Mouse (Mus musculus) forebrain, embryonic 14.5 days (tissue): ENCODE measurements around the gene Kdm5b. TPM values are rescaled to one million over a fixed set of nuclear protein-coding genes. Genes with fewer than 3 reads are reported as not detected.

Experiments used
- ATAC-seq: fragments of 200-750 bp; cut with Nextera tagmentation; 2 replicates; pipeline ENCODE4 v1.8.0; 2017; ENCODE audit warnings: mild to moderate bottlenecking, moderate library complexity
- DNase-seq: peaks from one replicate; pipeline ENCODE4 v3.0.0-alpha.2; 2015; ENCODE audit warnings: low spot score
- H3K27ac ChIP-seq: fragments of 300-500 bp; sonication (generic); 2 replicates; pipeline ENCODE4 v1.5.1; 2014; ENCODE audit warnings: low read depth, mild to moderate bottlenecking, control low read depth, low read length, moderate library complexity
- H3K27me3 ChIP-seq: fragments of 300-500 bp; sonication (generic); replicated peaks from 2 replicates; pipeline ENCODE4 v1.6.1; 2014; ENCODE audit warnings: low read length, control low read depth, mixed read lengths; ENCODE audit not compliant: control insufficient read depth, insufficient read depth
- H3K36me3 ChIP-seq: fragments of 300-500 bp; sonication (generic); 2 replicates; pipeline ENCODE4 v1.6.1; 2014; ENCODE audit warnings: low read length, control low read depth; ENCODE audit not compliant: control insufficient read depth, insufficient read depth
- H3K4me1 ChIP-seq: fragments of 300-500 bp; sonication (generic); 2 replicates; pipeline ENCODE4 v1.6.1; 2014; ENCODE audit warnings: antibody characterized with exemption, low read length, control low read depth; ENCODE audit not compliant: control insufficient read depth, insufficient read depth
- H3K4me2 ChIP-seq: fragments of 300-500 bp; sonication (generic); 2 replicates; pipeline ENCODE4 v1.6.1; 2014; ENCODE audit warnings: mild to moderate bottlenecking, control low read depth, low read length
- H3K4me3 ChIP-seq: fragments of 300-500 bp; sonication (generic); 2 replicates; pipeline ENCODE4 v1.5.1; 2014; ENCODE audit warnings: low read depth, low read length, control low read depth
- H3K9ac ChIP-seq: fragments of 300-500 bp; sonication (generic); 2 replicates; pipeline ENCODE4 v1.6.1; 2014; ENCODE audit warnings: mild to moderate bottlenecking, low read length, control low read depth, moderate library complexity
- H3K9me3 ChIP-seq: fragments of 300-500 bp; sonication (generic); replicated peaks from 2 replicates; pipeline ENCODE4 v1.6.1; 2016; ENCODE audit warnings: low read length, control low read depth, mixed read lengths; ENCODE audit not compliant: control insufficient read depth
- WGBS: fragments of 180-500 bp; shearing (Covaris S2); extraction: QIAGEN DNeasy Blood & Tissue Kit; methylation state at CpG from one replicate; pipeline ENCODE4 v1.1.7; 2014; 5-methylcytosine and 5-hydroxymethylcytosine counted together
- polyA plus RNA-seq: library from polyadenylated mRNA; unstranded; fragments of >200 nt; fragmentation: Nextera tagmentation; extraction: Ambion mirVana; gene quantifications from 2 replicates; pipeline ENCODE4 v1.2.1, GENCODE M21; 2014

Kdm5b gene
- polyA plus RNA-seq, 1 experiment from 2014 or later = 75.3 TPM

DNA sequence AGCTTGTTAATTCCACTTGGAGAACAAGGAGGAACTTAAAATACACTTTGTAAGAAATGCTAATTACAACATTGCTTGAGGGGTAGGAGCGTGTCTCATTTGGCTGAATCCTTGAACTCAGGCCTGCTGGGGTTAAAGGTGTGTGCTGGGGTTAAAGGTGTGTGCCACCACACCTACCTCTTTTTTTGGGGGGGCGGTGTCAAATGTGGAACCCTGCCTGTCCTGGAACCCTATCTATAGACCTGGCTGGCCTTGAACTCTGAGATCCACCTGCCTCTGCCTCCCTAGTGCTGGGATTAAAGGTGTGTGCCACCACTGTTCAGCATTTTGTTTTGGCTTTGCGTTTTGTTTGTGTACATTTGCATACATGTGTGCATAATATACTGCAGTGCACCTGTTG lies 3.8 kb downstream of the Kdm5b start:
- no peak overlapping the region for H3K4me3 ChIP-seq
- H3K9me3 ChIP-seq = no peaks in the 10 kb centered on the region
- WGBS = 81% methylated on average over 3 of the region's 3 CpGs
- DNase-seq (no peak), ATAC-seq (no peak)
- no peaks in the 10 kb centered on the region for H3K36me3 ChIP-seq
- no peaks in the 10 kb centered on the region for H3K27me3 ChIP-seq
- H3K9ac ChIP-seq = no peak overlapping the region
- peaks cover 12% of the 10 kb centered on the region for H3K4me1 ChIP-seq
- H3K27ac ChIP-seq = no peak overlapping the region
- no peak overlapping the region for H3K4me2 ChIP-seq

DNA sequence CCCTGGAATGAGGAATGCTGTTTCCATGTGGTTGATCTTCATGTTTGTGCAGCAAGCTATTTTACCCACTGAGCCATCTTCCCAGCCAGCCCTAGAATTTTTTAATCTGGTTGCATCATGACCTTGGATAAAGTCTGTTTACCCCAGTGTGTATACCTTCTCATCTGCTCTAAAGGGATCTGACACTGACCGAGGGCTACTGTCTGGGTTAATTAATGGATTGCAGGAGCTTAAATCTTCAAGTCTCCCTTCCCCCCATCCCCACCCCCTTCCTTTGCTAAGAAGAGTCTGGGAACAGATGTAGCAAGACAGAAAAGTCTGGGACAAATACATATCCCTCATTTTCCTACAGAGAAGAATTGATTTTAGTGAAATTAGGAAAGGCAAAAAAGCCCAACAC lies 7.5 kb downstream of the Kdm5b start:
- DNase-seq = no peak
- Histone ChIP-seq H3K36me3 (no peaks in the 10 kb centered on the region), H3K9me3 (no peaks in the 10 kb centered on the region), H3K9ac (no peak overlapping the region), H3K27me3 (no peaks in the 10 kb centered on the region), H3K4me3 (no peak overlapping the region), H3K4me2 (no peak overlapping the region), H3K4me1 (peaks cover 4% of the 10 kb centered on the region), H3K27ac (no peak overlapping the region)
- ATAC-seq = no peak
- WGBS = 39% methylated on average over 1 of the region's 1 CpGs

DNA sequence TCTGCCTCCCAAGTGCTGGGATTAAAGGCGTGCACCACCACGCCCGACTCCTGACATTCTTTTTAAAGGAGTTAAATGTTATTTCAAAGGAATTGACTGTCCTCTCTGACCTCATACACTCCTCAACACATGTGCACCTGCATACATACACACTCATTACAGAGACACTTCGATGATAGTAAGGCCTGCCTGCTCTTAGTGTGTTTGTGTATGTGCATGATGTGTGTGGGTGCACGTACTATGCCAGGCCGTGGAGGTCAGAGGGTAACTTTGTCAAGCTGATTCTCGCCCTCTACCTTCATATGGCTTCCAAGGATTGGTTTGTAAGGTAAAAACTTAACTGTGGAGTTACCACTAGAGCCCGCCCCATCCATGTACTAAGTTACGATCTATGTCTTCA lies 10.2 kb downstream of the Kdm5b start:
- Histone ChIP-seq H3K4me2 (no peak overlapping the region), H3K27ac (no peak overlapping the region), H3K27me3 (no peaks in the 10 kb centered on the region), H3K36me3 (no peaks in the 10 kb centered on the region), H3K4me1 (no peaks in the 10 kb centered on the region; the same call in 1 of the 2 replicates), H3K9me3 (no peaks in the 10 kb centered on the region), H3K9ac (no peak overlapping the region), H3K4me3 (no peak overlapping the region)
- DNase-seq = no peak
- 96% methylated on average over 9 of the region's 9 CpGs for WGBS
- no peak for ATAC-seq

DNA sequence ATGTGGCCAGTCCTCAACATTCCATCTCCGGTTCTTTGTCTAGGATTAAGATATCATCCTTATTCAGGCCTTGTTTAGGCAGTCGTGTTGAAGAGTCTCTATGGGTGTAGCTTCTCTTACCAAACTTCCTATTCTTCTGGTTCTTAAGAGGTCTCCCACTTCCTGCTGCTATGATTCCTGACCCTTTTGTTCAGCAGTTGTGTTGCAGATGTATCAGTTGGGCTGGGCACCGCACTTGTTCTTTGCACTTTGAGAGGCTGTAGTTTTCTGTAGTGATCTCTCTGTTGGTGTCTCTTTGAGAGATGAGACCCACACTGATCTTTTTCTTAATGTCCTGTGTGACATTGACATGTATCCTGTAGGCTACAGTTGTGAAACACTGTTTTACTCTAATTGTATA lies 10.7 kb downstream of the Kdm5b start:
- ATAC-seq (no peak), DNase-seq (no peak)
- H3K27me3 ChIP-seq = no peaks in the 10 kb centered on the region
- no peak overlapping the region for H3K4me3 ChIP-seq
- H3K9ac ChIP-seq = no peak overlapping the region
- H3K4me2 ChIP-seq = no peak overlapping the region
- 70% methylated on average over 3 of the region's 3 CpGs for WGBS
- no peaks in the 10 kb centered on the region for H3K9me3 ChIP-seq
- H3K27ac ChIP-seq = no peak overlapping the region
- no peaks in the 10 kb centered on the region; the same call in 1 of the 2 replicates for H3K4me1 ChIP-seq
- H3K36me3 ChIP-seq = no peaks in the 10 kb centered on the region

DNA sequence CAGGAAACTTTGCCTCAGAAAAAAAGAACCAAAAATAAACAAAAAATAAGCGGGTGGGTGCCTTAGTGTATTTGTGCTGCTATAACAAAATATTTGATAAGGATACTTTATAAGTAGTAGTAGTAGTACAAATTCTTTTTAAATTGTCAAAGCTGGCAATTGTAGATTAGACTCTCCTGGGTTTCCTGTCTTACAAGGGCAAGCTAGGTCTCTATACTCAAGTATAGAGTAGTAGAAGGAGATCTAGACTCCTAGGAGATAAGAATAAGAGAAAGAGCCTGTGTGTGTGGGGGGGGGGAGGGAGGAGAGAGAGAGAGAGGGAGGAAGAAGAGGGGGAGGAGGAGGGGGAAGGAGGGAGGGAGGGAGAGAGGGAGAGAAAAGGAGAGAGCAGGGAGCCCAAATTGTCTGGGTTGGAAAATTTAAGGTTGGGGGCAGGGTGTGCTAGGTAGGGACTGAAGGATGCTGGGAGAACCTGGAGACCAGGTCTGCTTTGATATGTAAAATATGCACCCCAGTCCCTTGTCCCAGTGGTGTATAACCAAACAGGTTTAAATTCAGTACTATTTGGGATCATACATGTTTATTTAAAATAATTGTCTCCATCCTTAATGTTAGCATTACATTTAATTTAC lies 13.4 kb downstream of the Kdm5b start:
- Histone ChIP-seq H3K27ac (no peak overlapping the region), H3K9ac (no peak overlapping the region), H3K27me3 (no peaks in the 10 kb centered on the region), H3K4me1 (no peaks in the 10 kb centered on the region), H3K4me3 (no peak overlapping the region), H3K36me3 (no peaks in the 10 kb centered on the region), H3K4me2 (no peak overlapping the region), H3K9me3 (no peaks in the 10 kb centered on the region)
- DNase-seq (no peak), ATAC-seq (no peak)
- 80% methylated on average over 1 of the region's 1 CpGs for WGBS

DNA sequence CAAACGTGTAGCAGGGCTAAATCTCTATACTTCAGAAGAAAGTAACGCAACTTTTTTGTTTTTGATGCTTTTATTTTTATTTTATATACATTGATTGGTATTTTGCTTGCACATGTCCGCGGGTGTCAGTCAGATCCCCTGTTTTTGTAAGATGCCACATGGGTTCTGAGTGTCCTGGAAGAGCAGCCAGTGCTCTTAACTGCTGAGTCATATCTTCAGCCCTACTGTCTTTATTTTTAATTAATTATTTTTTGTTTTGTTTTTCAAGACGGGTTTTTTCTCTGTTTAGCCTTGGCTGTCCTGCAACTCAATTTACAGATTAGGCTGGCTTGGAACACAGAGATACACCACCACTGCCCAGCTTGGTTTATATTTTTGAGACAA lies 14.0 kb downstream of the Kdm5b start:
- no peak for ATAC-seq
- no peak overlapping the region for H3K4me3 ChIP-seq

DNA sequence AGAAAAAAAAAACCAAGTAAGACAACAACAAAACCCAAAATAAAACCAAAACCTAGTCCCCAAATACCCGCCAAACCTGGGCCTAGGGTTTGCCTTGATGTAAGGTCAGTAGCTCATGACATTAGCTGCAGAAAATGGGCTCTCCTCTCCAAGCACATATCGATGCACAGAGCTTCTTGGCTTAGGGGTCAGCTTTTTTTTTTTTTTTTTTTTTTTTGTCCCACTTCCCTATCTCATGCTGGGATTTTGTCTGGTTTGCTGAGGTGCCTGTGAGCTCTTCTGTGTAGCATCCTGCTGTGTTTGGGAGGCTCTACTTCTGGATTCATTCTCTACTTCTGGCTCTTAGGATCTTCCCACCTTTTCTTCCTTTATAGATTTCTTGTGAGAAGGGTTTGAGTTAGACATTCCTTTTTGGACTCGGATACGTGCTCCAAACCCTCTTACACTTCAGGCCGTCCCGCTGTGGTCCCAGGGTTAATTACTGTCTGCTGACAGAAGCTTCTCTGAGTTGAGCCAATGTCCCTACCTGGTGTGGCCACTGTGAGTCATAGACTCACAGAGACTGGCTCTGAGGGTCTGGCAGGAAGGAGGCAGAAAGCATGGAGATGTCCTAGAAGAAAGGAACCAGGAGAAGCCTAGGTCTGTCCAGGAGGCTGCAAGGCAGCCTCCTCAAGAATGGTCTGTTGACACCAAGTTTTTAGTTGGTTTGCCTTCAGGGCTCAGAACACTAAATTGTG lies 17.6 kb downstream of the Kdm5b start:
- H3K4me2 ChIP-seq = no peak overlapping the region
- H3K9ac ChIP-seq = no peak overlapping the region
- ATAC-seq = no peak
- no peak for DNase-seq
- 80% methylated on average over 6 of the region's 6 CpGs for WGBS
- H3K9me3 ChIP-seq = no peaks in the 10 kb centered on the region
- H3K27ac ChIP-seq = no peak overlapping the region
- H3K27me3 ChIP-seq = no peaks in the 10 kb centered on the region
- no peaks in the 10 kb centered on the region for H3K4me1 ChIP-seq
- no peaks in the 10 kb centered on the region for H3K36me3 ChIP-seq
- no peak overlapping the region for H3K4me3 ChIP-seq

More for the DNA sequence above, 14.0 kb downstream of the Kdm5b start:
- H3K9ac ChIP-seq = no peak overlapping the region
- no peak overlapping the region for H3K4me2 ChIP-seq
- H3K27ac ChIP-seq = no peak overlapping the region
- no peaks in the 10 kb centered on the region for H3K36me3 ChIP-seq
- DNase-seq = no peak
- no peaks in the 10 kb centered on the region for H3K4me1 ChIP-seq
- WGBS = 73% methylated on average over 5 of the region's 5 CpGs
- H3K27me3 ChIP-seq = no peaks in the 10 kb centered on the region
- no peaks in the 10 kb centered on the region for H3K9me3 ChIP-seq

DNA sequence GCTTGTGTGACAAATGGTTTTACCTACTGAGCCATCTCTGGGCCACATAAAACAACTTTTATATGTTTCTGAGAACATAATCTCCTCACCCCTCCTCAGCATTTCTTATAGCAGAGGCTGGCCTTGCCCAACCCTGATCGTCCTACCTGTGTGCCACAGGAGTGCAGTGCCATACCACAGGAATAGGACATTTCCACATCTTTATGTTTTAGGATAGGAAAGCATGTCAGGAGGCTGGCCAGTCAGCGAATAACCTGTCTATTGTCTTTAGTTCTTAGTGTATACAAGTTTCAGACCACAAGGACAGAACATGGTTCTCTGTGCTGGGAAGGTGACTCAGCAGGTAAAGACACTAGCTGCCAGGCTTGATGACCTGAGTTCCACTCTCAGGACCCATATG lies 20.8 kb downstream of the Kdm5b start:
- Histone ChIP-seq H3K9me3 (no peaks in the 10 kb centered on the region), H3K4me2 (no peak overlapping the region), H3K27ac (no peak overlapping the region), H3K4me1 (no peaks in the 10 kb centered on the region), H3K9ac (no peak overlapping the region), H3K27me3 (no peaks in the 10 kb centered on the region), H3K36me3 (peaks cover 7% of the 10 kb centered on the region; the same call in 1 of the 2 replicates), H3K4me3 (no peak overlapping the region)
- no peak for DNase-seq
- ATAC-seq = no peak
- WGBS = 90% methylated on average over 2 of the region's 2 CpGs

DNA sequence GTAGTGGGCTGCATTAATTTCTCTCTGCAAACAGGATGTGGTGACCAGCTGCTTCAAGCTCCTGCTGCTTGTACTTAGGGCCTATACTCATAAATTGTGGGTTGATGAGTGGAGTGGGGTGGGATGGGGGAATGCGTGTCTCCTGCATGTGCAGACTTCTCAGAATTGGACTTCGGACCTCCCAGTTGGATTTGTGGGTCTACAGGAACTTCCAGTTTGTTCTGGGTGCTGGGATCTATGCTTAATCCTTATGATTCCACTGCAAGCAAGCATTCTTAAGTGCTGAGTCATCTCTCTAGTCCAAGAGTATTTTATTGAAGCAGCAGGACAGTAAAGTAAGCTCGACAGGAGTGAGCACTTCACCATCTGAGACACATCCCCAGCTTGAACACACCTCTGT lies 23.6 kb downstream of the Kdm5b start:
- Histone ChIP-seq H3K4me1 (no peaks in the 10 kb centered on the region), H3K27ac (no peak overlapping the region), H3K9ac (no peak overlapping the region), H3K36me3 (peaks cover 27% of the 10 kb centered on the region; the same call in 1 of the 2 replicates), H3K4me3 (no peak overlapping the region), H3K9me3 (no peaks in the 10 kb centered on the region), H3K4me2 (no peak overlapping the region), H3K27me3 (no peaks in the 10 kb centered on the region)
- WGBS = 88% methylated on average over 3 of the region's 3 CpGs
- DNase-seq = no peak
- no peak for ATAC-seq
